Mouse (Mus musculus) spleen, adult 2 months (tissue): ENCODE results near the gene Mgat2. TPM values are rescaled to one million over a fixed set of nuclear protein-coding genes. Genes with fewer than 3 reads are reported as not detected.

Experiments
- DNase-seq, 2 experiments: peaks; one replicate each; pipeline versions ENCODE4 v3.0.0 to v3.0.0-alpha.2; 2012 to 2021; ENCODE audit warnings: low spot score in 2 of 2, low read depth in 1 of 2
- H3K27ac ChIP-seq: fragments of 200-500 bp; 2 replicates; pipeline ENCODE4 v1.5.1; 2012; ENCODE audit warnings: low read length, inconsistent platforms; ENCODE audit not compliant: insufficient read depth
- H3K27me3 ChIP-seq: fragments of 200-500 bp; 2 replicates; pipeline ENCODE4 v1.6.1; 2012; ENCODE audit warnings: mild to moderate bottlenecking, moderate library complexity, low read length, inconsistent platforms; ENCODE audit not compliant: control insufficient read depth, insufficient read depth
- H3K36me3 ChIP-seq: fragments of 200-500 bp; 2 replicates; pipeline ENCODE4 v1.6.1; 2012; ENCODE audit warnings: mild to moderate bottlenecking, low read length, inconsistent platforms; ENCODE audit not compliant: control insufficient read depth, insufficient read depth
- H3K4me1 ChIP-seq: fragments of 200-500 bp; 2 replicates; pipeline ENCODE4 v1.6.1; 2011; ENCODE audit warnings: inconsistent platforms; ENCODE audit not compliant: control insufficient read depth, insufficient read depth, insufficient read length
- H3K4me3 ChIP-seq: fragments of 200-500 bp; 2 replicates; pipeline ENCODE4 v1.5.1; 2011; ENCODE audit warnings: mild to moderate bottlenecking, inconsistent platforms; ENCODE audit not compliant: insufficient read depth, insufficient read length; ENCODE audit errors: extremely low read depth
- CTCF ChIP-seq: fragments of 200-500 bp; IDR thresholded peaks from 2 replicates; pipeline ENCODE4 v1.5.1; 2011; ENCODE audit warnings: mild to moderate bottlenecking, inconsistent platforms; ENCODE audit not compliant: insufficient read depth, insufficient read length, insufficient replicate concordance; ENCODE audit errors: extremely low read depth
- POLR2A ChIP-seq: fragments of 200-500 bp; IDR thresholded peaks from 2 replicates; pipeline ENCODE4 v1.6.1; 2011; ENCODE audit warnings: low read depth, low read length, inconsistent platforms
- WGBS: fragments of 180-500 bp; shearing (Covaris S2); methylation state at CpG from one replicate; pipeline ENCODE4 v1.1.7; 2018; 5-methylcytosine and 5-hydroxymethylcytosine counted together
- polyA plus RNA-seq: library from polyadenylated mRNA; depleted of rRNA; stranded (reverse); fragments of >200 nt; gene quantifications from 2 replicates; pipeline ENCODE4 v1.2.3, GENCODE M21; 2012

Mgat2 gene
- polyA plus RNA-seq, 1 experiment = 14.8 TPM

GRCm38 (mm10) chr12:69213186-69213777, 29.3 kb downstream of the Mgat2 start:
- DNase-seq = no peak
- H3K27ac ChIP-seq = no peak overlapping the region
- 90% methylated on average over 13 of the region's 13 CpGs for WGBS

DNA sequence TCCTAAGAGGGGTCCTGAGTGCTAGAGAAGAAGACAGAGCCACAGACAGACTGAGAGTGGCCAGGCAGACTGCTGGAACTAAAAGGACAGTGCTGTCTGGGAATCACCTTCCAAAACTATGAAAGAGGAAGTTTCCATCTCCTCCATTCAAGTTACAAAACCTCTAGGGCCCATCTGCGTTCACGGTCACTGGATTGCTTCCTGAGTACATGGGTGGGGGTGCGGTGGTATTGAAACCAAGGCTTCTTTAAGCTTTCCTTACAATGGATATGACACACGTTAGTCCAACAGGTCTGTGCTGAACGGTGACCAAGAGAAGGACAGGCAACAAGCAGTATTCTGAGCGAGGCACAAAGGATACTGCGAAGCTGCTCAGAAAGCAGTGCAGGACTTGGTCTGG, 30.4 kb downstream of the Mgat2 start:
- no peak for TF ChIP-seq POLR2A
- TF ChIP-seq CTCF = no peak
- H3K36me3 ChIP-seq = no peaks in the 10 kb centered on the region; the same call in 1 of the 2 replicates

More at GRCm38 (mm10) chr12:69213186-69213777, 29.3 kb downstream of the Mgat2 start:
- Histone ChIP-seq H3K27me3 (no peaks in the 10 kb centered on the region), H3K4me3 (no peak overlapping the region), H3K36me3 (no peaks in the 10 kb centered on the region; the same call in 1 of the 2 replicates), H3K4me1 (no peaks in the 10 kb centered on the region)
- TF ChIP-seq CTCF (no peak), POLR2A (no peak)

GRCm38 (mm10) chr12:69215000-69215785, 31.2 kb downstream of the Mgat2 start:
- 91% methylated on average over 3 of the region's 3 CpGs for WGBS
- Histone ChIP-seq H3K27me3 (no peaks in the 10 kb centered on the region), H3K4me1 (no peaks in the 10 kb centered on the region), H3K36me3 (no peaks in the 10 kb centered on the region), H3K4me3 (no peak overlapping the region), H3K27ac (no peak overlapping the region)
- TF ChIP-seq POLR2A (no peak), CTCF (no peak)
- no peak for DNase-seq

More for the DNA sequence above, 30.4 kb downstream of the Mgat2 start:
- no peak for DNase-seq
- Histone ChIP-seq H3K27ac (no peak overlapping the region), H3K4me3 (no peak overlapping the region), H3K4me1 (no peaks in the 10 kb centered on the region), H3K27me3 (no peaks in the 10 kb centered on the region)
- WGBS = 63% methylated on average over 7 of the region's 7 CpGs

DNA sequence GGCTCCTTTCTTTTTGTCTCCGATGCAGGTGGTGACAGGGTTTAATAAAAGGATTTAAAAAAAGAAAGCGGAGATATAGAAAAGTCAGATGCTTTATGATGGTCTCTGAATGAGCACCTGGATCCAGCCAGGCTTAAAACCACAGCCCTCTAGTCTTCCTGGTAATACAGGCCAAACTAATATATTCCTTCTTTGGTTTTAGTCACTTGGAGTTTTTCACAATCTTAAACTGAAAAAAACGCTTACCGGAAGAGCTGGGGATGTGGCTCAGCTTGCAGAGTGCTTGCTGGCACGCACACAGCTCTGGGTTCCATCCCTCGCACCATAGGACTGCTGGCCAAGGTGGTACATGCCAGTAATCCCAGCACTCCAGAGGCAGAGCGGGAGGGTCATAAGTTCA, 32.6 kb downstream of the Mgat2 start:
- peaks cover 5% of the 10 kb centered on the region for H3K36me3 ChIP-seq

DNA sequence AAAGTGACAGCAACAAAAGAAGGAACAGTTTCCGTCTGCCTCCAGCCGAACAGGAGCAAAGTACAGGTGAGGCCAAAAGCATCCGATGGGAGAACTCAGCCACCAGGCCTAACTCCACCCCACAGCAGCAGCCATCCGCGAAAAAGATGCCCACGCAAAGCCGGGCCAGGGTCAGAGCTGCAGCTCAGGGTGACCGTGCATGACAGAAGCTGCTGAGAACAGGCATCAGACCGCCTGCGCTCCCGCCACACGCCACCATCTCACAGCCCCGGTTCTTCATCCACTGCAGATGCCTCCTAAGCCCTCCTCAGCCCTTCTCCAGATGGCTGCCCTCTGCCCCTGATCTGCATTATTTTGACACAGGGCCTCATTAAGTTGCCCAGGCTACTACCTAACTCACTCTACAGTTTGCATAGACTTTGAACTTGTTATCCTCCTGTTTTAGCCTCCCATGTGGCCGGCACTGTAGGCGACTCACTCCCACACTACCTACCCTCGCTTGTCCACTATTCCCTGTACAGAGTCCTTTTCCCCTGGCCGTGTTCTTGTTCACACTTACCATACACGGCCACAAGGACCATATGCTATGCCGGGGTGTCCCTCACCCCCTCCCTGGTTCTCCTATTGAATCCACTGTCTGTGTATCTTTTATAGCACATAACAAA, 36.8 kb downstream of the Mgat2 start:
- no peak overlapping the region for H3K4me3 ChIP-seq
- no peak overlapping the region for H3K27ac ChIP-seq
- peaks cover 5% of the 10 kb centered on the region for H3K36me3 ChIP-seq
- TF ChIP-seq POLR2A (no peak), CTCF (no peak)
- no peaks in the 10 kb centered on the region for H3K4me1 ChIP-seq
- 93% methylated on average over 19 of the region's 19 CpGs for whole genome bisulfite sequencing
- H3K27me3 ChIP-seq = no peaks in the 10 kb centered on the region
- DNase-seq = no peak

More for the DNA sequence above, 32.6 kb downstream of the Mgat2 start:
- no peak for DNase-seq
- TF ChIP-seq POLR2A (no peak), CTCF (no peak)
- WGBS = 84% methylated on average over 7 of the region's 7 CpGs
- Histone ChIP-seq H3K4me3 (no peak overlapping the region), H3K27ac (no peak overlapping the region), H3K27me3 (no peaks in the 10 kb centered on the region), H3K4me1 (no peaks in the 10 kb centered on the region)

- TF ChIP-seq CTCF (no peak), POLR2A (no peak; the same call in 1 of the 2 replicates)
- DNase-seq = peak; percentile 55 to 77
- WGBS = under 1% methylated on average over 37 of the region's 37 CpGs
- H3K27ac ChIP-seq = peak within 1 kb of the TSS; percentile 59; the same call in 1 of the 2 replicates
- H3K27me3 ChIP-seq = no peaks in the 10 kb centered on the region
- H3K4me1 ChIP-seq = no peaks in the 10 kb centered on the region; the same call in 1 of the 2 replicates
- no peaks in the 10 kb centered on the region for H3K36me3 ChIP-seq
- H3K4me3 ChIP-seq = peak within 1 kb of the TSS; percentile 95
These were observed 44.0 kb downstream of the Mgat2 start, which contains the start of gene Pole2 for GRCm38 (mm10) chr12:69227776-69228466. Gene Pole2, minus strand, starts transcription at chr12:69228195.
